Mouse (Mus musculus) CH12.LX (cell line): ENCODE results near the gene Vsnl1. TPM values are rescaled to one million over a fixed set of nuclear protein-coding genes. Genes with fewer than 3 reads are reported as not detected.

Experiments used
- DNase-seq: peaks from one replicate; pipeline ENCODE4 v3.0.0-alpha.2; 2013; ENCODE audit errors: extremely low read depth
- H3K27ac ChIP-seq: 2 replicates; pipeline ENCODE4 v1.5.1; 2012; ENCODE audit warnings: low read depth, mild to moderate bottlenecking, control low read depth, moderate library complexity; ENCODE audit not compliant: insufficient read depth
- H3K27me3 ChIP-seq: replicated peaks from 2 replicates; pipeline ENCODE3; 2012; ENCODE audit warnings: inconsistent platforms
- H3K36me3 ChIP-seq, 2 experiments: replicated peaks in 1 of 2; 2 replicates each; pipeline versions ENCODE3 to v1.6.1; 2012; ENCODE audit warnings: inconsistent platforms in 1 of 2, low read length in 1 of 2, mild to moderate bottlenecking in 1 of 2, mixed read lengths in 1 of 2, moderate library complexity in 1 of 2; ENCODE audit not compliant: control insufficient read depth in 1 of 2, insufficient read depth in 1 of 2
- H3K4me1 ChIP-seq, 2 experiments: 2 replicates each; pipeline ENCODE4 v1.6.1; 2012; ENCODE audit warnings: inconsistent platforms in 1 of 2, moderate library complexity in 1 of 2; ENCODE audit not compliant: insufficient read depth in 2 of 2, control insufficient read depth in 1 of 2
- H3K4me2 ChIP-seq: 2 replicates; pipeline ENCODE4 v1.6.1; 2012; ENCODE audit warnings: low read depth, mild to moderate bottlenecking, control low read depth; ENCODE audit not compliant: poor library complexity, insufficient read depth, severe bottlenecking
- H3K4me3 ChIP-seq, 3 experiments: fragments of 150-350 bp in 1 of 3; sonication (generic) in 1 of 3; replicated peaks in 1 of 3; 2 replicates each; pipeline versions ENCODE3 to v1.5.1; 2011 to 2012; ENCODE audit warnings: low read depth in 2 of 3, low read length in 2 of 3, mild to moderate bottlenecking in 2 of 3, moderate library complexity in 2 of 3, control low read depth in 1 of 3, improper control_type of control experiment in 1 of 3, inconsistent platforms in 1 of 3, mixed read lengths in 1 of 3; ENCODE audit not compliant: poor library complexity in 1 of 3
- H3K79me2 ChIP-seq: replicated peaks from 2 replicates; pipeline ENCODE4 v1.6.1; 2012; ENCODE audit warnings: mild to moderate bottlenecking, moderate library complexity; ENCODE audit not compliant: control insufficient read depth, poor library complexity, insufficient read depth, severe bottlenecking; ENCODE audit errors: extremely low read depth
- H3K9ac ChIP-seq: 2 replicates; pipeline ENCODE4 v1.6.1; 2012; ENCODE audit warnings: low read depth, mild to moderate bottlenecking, control low read depth, moderate library complexity; ENCODE audit not compliant: insufficient read depth
- H3K9me3 ChIP-seq: replicated peaks from 2 replicates; pipeline ENCODE3; 2012; ENCODE audit warnings: low read length, inconsistent platforms, mixed read lengths
- BHLHE40 ChIP-seq: IDR thresholded peaks from 2 replicates; pipeline ENCODE4 v1.6.1; 2011; ENCODE audit warnings: mild to moderate bottlenecking, low read depth, low read length, improper control_type of control experiment
- ELF1 ChIP-seq: IDR thresholded peaks from 2 replicates; pipeline ENCODE4 v1.6.1; 2014; ENCODE audit warnings: low read depth, mild to moderate bottlenecking, inconsistent platforms, low read length, improper control_type of control experiment
- EP300 ChIP-seq: IDR thresholded peaks from 2 replicates; pipeline ENCODE4 v1.6.1; 2011; ENCODE audit warnings: low read length, improper control_type of control experiment
- ETS1 ChIP-seq: conservative IDR thresholded peaks from 2 replicates; pipeline ENCODE4 v1.6.1; 2012; ENCODE audit warnings: low read depth, mild to moderate bottlenecking, inconsistent platforms, low read length, improper control_type of control experiment, moderate library complexity
- HCFC1 ChIP-seq: IDR thresholded peaks from 2 replicates; pipeline ENCODE4 v1.6.1; 2012; ENCODE audit warnings: low read depth, mild to moderate bottlenecking, inconsistent platforms, low read length, improper control_type of control experiment
- IRF4 ChIP-seq: IDR thresholded peaks from 2 replicates; pipeline ENCODE4 v1.6.1; 2014; ENCODE audit warnings: low read depth, mild to moderate bottlenecking, inconsistent platforms, low read length, improper control_type of control experiment
- JUND ChIP-seq: conservative IDR thresholded peaks from 2 replicates; pipeline ENCODE4 v1.6.1; 2011; ENCODE audit warnings: low read depth, low read length, improper control_type of control experiment
- KAT2A ChIP-seq: IDR thresholded peaks from 2 replicates; pipeline ENCODE4 v1.6.1; 2012; ENCODE audit warnings: low read length, improper control_type of control experiment, inconsistent platforms; ENCODE audit not compliant: insufficient replicate concordance
- MAFK ChIP-seq: IDR thresholded peaks from 2 replicates; pipeline ENCODE4 v1.6.1; 2011; ENCODE audit warnings: low read length, improper control_type of control experiment; ENCODE audit not compliant: insufficient replicate concordance
- MAX ChIP-seq: IDR thresholded peaks from 2 replicates; pipeline ENCODE4 v1.6.1; 2011; ENCODE audit warnings: low read length, improper control_type of control experiment
- MEF2A ChIP-seq: IDR thresholded peaks from 2 replicates; pipeline ENCODE4 v1.6.1; 2014; ENCODE audit warnings: low read depth, mild to moderate bottlenecking, inconsistent platforms, low read length, improper control_type of control experiment, borderline replicate concordance
- NRF1 ChIP-seq: IDR thresholded peaks from 2 replicates; pipeline ENCODE4 v1.6.1; 2014; ENCODE audit warnings: low read depth, mild to moderate bottlenecking, inconsistent platforms, low read length, improper control_type of control experiment, moderate library complexity
- PAX5 ChIP-seq: IDR thresholded peaks from 2 replicates; pipeline ENCODE4 v1.6.1; 2012; ENCODE audit warnings: low read length, inconsistent platforms, mixed read lengths
- RAD21 ChIP-seq: IDR thresholded peaks from 2 replicates; pipeline ENCODE4 v1.6.1; 2011; ENCODE audit warnings: low read depth, mild to moderate bottlenecking, low read length, improper control_type of control experiment, moderate library complexity
- RCOR1 ChIP-seq: conservative IDR thresholded peaks from 2 replicates; pipeline ENCODE4 v1.6.1; 2012; ENCODE audit warnings: low read depth, mild to moderate bottlenecking, inconsistent platforms, low read length, improper control_type of control experiment
- TCF12 ChIP-seq: IDR thresholded peaks from 2 replicates; pipeline ENCODE4 v1.6.1; 2014; ENCODE audit warnings: low read depth, mild to moderate bottlenecking, inconsistent platforms, low read length, improper control_type of control experiment
- UBTF ChIP-seq: IDR thresholded peaks from 2 replicates; pipeline ENCODE4 v1.6.1; 2012; ENCODE audit warnings: low read depth, mild to moderate bottlenecking, inconsistent platforms, low read length, improper control_type of control experiment, moderate library complexity
- ZMIZ1 ChIP-seq: IDR thresholded peaks from 2 replicates; pipeline ENCODE4 v1.6.1; 2012; ENCODE audit warnings: low read depth, mild to moderate bottlenecking, inconsistent platforms, low read length, improper control_type of control experiment
- dilution Hi-C: fragments of 300-500 bp; cut with MboI; formaldehyde crosslinking; loops from 2 replicates; pipeline ENCODE4 v1.14.3; 2020; ENCODE audit warnings: low sequenced_read_pairs; ENCODE audit not compliant: extremely low pct_unique_long_range_greater_than_20kb, extremely low pct_ligation_motif_present
- in situ Hi-C: fragments of 300-500 bp; cut with MboI; formaldehyde crosslinking; loops from 3 replicates; pipeline ENCODE4 v1.14.3; 2019; ENCODE audit warnings: low sequenced_read_pairs, low pct_ligation_motif_present, low pct_unique_long_range_greater_than_20kb, mixed read lengths
- polyA plus RNA-seq: library from polyadenylated mRNA; unstranded; fragments of >175 nt; gene quantifications from 2 replicates; pipeline ENCODE4 v1.2.1, GENCODE M21; 2012; ENCODE audit warnings: low read depth; ENCODE audit not compliant: insufficient read length
- total RNA-seq, 2 experiments: library from RNA; depleted of rRNA; stranded (reverse); fragments of 300-350 nt in 1 of 2; fragments of >200 nt in 1 of 2; gene quantifications; 2 replicates each; pipeline ENCODE4 v1.2.3; 2012 to 2014

Vsnl1 gene
- total and polyA plus RNA-seq, 3 experiments: not detected

- dilution Hi-C loops: no loop called here
- no peaks in the 10 kb centered on the region for H3K9me3 ChIP-seq
- in situ Hi-C loops: no loop called here
- TF ChIP-seq HCFC1 (no peak), JUND (no peak), NRF1 (no peak), UBTF (no peak), EP300 (no peak), RAD21 (no peak)
- H3K27ac ChIP-seq: no peak overlapping the region
- H3K27me3 ChIP-seq: no peaks in the 10 kb centered on the region
- no peaks in the 10 kb centered on the region for H3K79me2 ChIP-seq
- H3K9ac ChIP-seq: no peak overlapping the region
- DNase-seq: no peak
- no peaks in the 10 kb centered on the region for H3K36me3 ChIP-seq
- H3K4me1 ChIP-seq: peaks cover 6 to 36% of the 10 kb centered on the region in 2 experiments
- H3K4me3 ChIP-seq: no peak overlapping the region
- H3K4me2 ChIP-seq: no peak overlapping the region
Measured at GRCm38 (mm10) chr12:11367099-11367765, 69.2 kb downstream of the Vsnl1 start.

- TF ChIP-seq BHLHE40 (peak; percentile 42; the same call in 1 of the 2 replicates), JUND (no peak), ETS1 (peak; percentile 69), MAX (no peak), ZMIZ1 (no peak), TCF12 (peak; percentile 32; the same call in 1 of the 2 replicates), ELF1 (no peak), EP300 (peak; percentile 66), MAFK (peak; percentile 67), RCOR1 (no peak), KAT2A (0 out of 2 replicates have a peak, but pooled peaks have one; percentile 53), MEF2A (0 out of 2 replicates have a peak, but pooled peaks have one; percentile 47), IRF4 (0 out of 2 replicates have a peak, but pooled peaks have one; percentile 20), PAX5 (no peak)
- TF ChIP-seq, all 38 proteins: peak for 8
- peaks cover 4 to 29% of the 10 kb centered on the region in 2 experiments for H3K4me1 ChIP-seq
- no peaks in the 10 kb centered on the region for H3K79me2 ChIP-seq
- H3K27me3 ChIP-seq: no peaks in the 10 kb centered on the region
- H3K4me3 ChIP-seq: no peak overlapping the region
- in situ Hi-C loops (no loop called here), dilution Hi-C loops (no loop called here)
- peak; percentile 66 for DNase-seq
- H3K36me3 ChIP-seq: no peaks in the 10 kb centered on the region
- no peak overlapping the region for H3K9ac ChIP-seq
- peak overlapping the region; percentile 66 for H3K4me2 ChIP-seq
- no peak overlapping the region for H3K27ac ChIP-seq
- no peaks in the 10 kb centered on the region for H3K9me3 ChIP-seq
Measured at GRCm38 (mm10) chr12:11364870-11365269, 71.5 kb downstream of the Vsnl1 start.
